In genomic region chr11:33143906-33144305, GRCm38 (mm10) we compare ENCODE assay signal across 14 mouse cellular contexts. TPM values are rescaled to one million over a fixed set of nuclear protein-coding genes. Genes with fewer than 3 reads are reported as not detected.
A peak's percentile ranks its signal among the peaks of the same experiment; 100 is the strongest.
DNase-seq lines count a peak whose midpoint lies in the region; ATAC-seq lines count a peak whose summit lies in the region.
"Had no signal": no experiment of that assay in that cellular context is flagged by ENCODE, and none has a peak within 500 bp of the region (broad histone marks: within the 10 kb centered on the region; RNA-seq: fewer than 3 reads in every experiment).

No protein-coding gene starts in this region.

- no peak for ATAC-seq in hindbrain, embryonic 16.5 days
- no peak for ATAC-seq in hindbrain, embryonic 14.5 days (ENCODE audit: low FRiP score)
- ATAC-seq in intestine, embryonic 15.5 days, result no peak

- peaks cover 75% of the 10 kb centered on the region for H3K4me1 ChIP-seq in hindbrain, embryonic 10.5 days (replicated peaks)
- peaks cover 19% of the 10 kb centered on the region for H3K4me1 ChIP-seq in hindbrain, embryonic 16.5 days (ENCODE audit: control insufficient read depth, insufficient read depth, low read depth, low read length)
- peaks cover 26% of the 10 kb centered on the region for H3K4me1 ChIP-seq in hindbrain, embryonic 14.5 days (replicated peaks; ENCODE audit: control insufficient read depth, insufficient read depth, low read length)
- H3K4me1 ChIP-seq in intestine, embryonic 15.5 days (replicated peaks), result peaks cover 25% of the 10 kb centered on the region

- no peak overlapping the region for H3K9ac ChIP-seq in hindbrain, embryonic 16.5 days (ENCODE audit: low read depth, low read length)
- no peak overlapping the region for H3K9ac ChIP-seq in hindbrain, embryonic 14.5 days
- no peak overlapping the region for H3K9ac ChIP-seq in intestine, embryonic 15.5 days
- H3K9ac ChIP-seq: limb, embryonic 12.5 days had no signal

- H3K4me3 ChIP-seq in hindbrain, embryonic 10.5 days, result no peak overlapping the region
- no peak overlapping the region for H3K4me3 ChIP-seq in hindbrain, embryonic 16.5 days (ENCODE audit: low read length)
- no peak overlapping the region for H3K4me3 ChIP-seq in hindbrain, embryonic 14.5 days (replicated peaks; ENCODE audit: low read length)
- no peak overlapping the region for H3K4me3 ChIP-seq in intestine, embryonic 15.5 days (replicated peaks)

- H3K36me3 ChIP-seq in hindbrain, embryonic 10.5 days, result 0 out of 2 replicates have a peak, but pooled peaks cover 3% of the 10 kb centered on the region
- no peaks in the 10 kb centered on the region for H3K36me3 ChIP-seq in hindbrain, embryonic 16.5 days (ENCODE audit: control insufficient read depth, insufficient read depth, low read length)
- H3K36me3 ChIP-seq in hindbrain, embryonic 14.5 days (replicated peaks; ENCODE audit: control insufficient read depth, insufficient read depth), result no peaks in the 10 kb centered on the region
- H3K36me3 ChIP-seq in intestine, embryonic 15.5 days, result no peaks in the 10 kb centered on the region

- no peak for DNase-seq in hindbrain, embryonic 10.5 days (ENCODE audit: low spot score)
- peak; percentile 31 for DNase-seq in ovary, postnatal 36 days (ENCODE audit: low spot score)
- no peak for DNase-seq in ovary, postnatal 10 days (ENCODE audit: low spot score)
- DNase-seq in hindbrain, embryonic 14.5 days (ENCODE audit: low spot score), result no peak
- no peak for DNase-seq in yolk sac, embryonic 10.5 days (ENCODE audit: low spot score)
- DNase-seq: adrenal gland, postnatal 25 days; cerebellum, adult 11 months; kidney, adult 2 months; right cerebral cortex, postnatal 14 days; thymus, postnatal 25 days had no signal

- H3K27me3 ChIP-seq in hindbrain, embryonic 10.5 days (ENCODE audit: insufficient read depth, poor library complexity, severe bottlenecking), result peaks cover 57% of the 10 kb centered on the region
- no peaks in the 10 kb centered on the region; the same call in 1 of the 2 replicates for H3K27me3 ChIP-seq in hindbrain, embryonic 16.5 days (replicated peaks; ENCODE audit: control insufficient read depth, insufficient read depth, low read length)
- 0 out of 2 replicates have a peak, but pooled peaks cover 13% of the 10 kb centered on the region for H3K27me3 ChIP-seq in hindbrain, embryonic 14.5 days (ENCODE audit: control insufficient read depth, insufficient read depth, low read length)
- H3K27me3 ChIP-seq in intestine, embryonic 15.5 days (replicated peaks), result peaks cover 35% of the 10 kb centered on the region

- no peaks in the 10 kb centered on the region for H3K9me3 ChIP-seq in hindbrain, embryonic 10.5 days
- H3K9me3 ChIP-seq in hindbrain, embryonic 16.5 days (ENCODE audit: control insufficient read depth, low read length), result no peaks in the 10 kb centered on the region
- no peaks in the 10 kb centered on the region for H3K9me3 ChIP-seq in hindbrain, embryonic 14.5 days (ENCODE audit: control insufficient read depth, low read length)
- no peaks in the 10 kb centered on the region for H3K9me3 ChIP-seq in intestine, embryonic 15.5 days
- H3K9me3 ChIP-seq: limb, embryonic 12.5 days had no signal

- H3K4me2 ChIP-seq in hindbrain, embryonic 16.5 days (ENCODE audit: low read length), result no peak overlapping the region
- peak overlapping the region; percentile 67; the same call in 1 of the 2 replicates for H3K4me2 ChIP-seq in hindbrain, embryonic 14.5 days (replicated peaks)
- H3K4me2 ChIP-seq in intestine, embryonic 15.5 days (replicated peaks), result no peak overlapping the region

- H3K27ac ChIP-seq in hindbrain, embryonic 10.5 days, result peak overlapping the region; percentile 37; the same call in 1 of the 2 replicates
- H3K27ac ChIP-seq in hindbrain, embryonic 16.5 days (ENCODE audit: low read depth, low read length), result no peak overlapping the region
- no peak overlapping the region for H3K27ac ChIP-seq in hindbrain, embryonic 14.5 days
- H3K27ac ChIP-seq in intestine, embryonic 15.5 days, result no peak overlapping the region
- H3K27ac ChIP-seq: limb, embryonic 12.5 days; macrophage had no signal

- 11% methylated on average over 9 of the region's 9 CpGs for WGBS in hindbrain, embryonic 10.5 days
- 10% methylated on average over 9 of the region's 9 CpGs for WGBS in hindbrain, embryonic 16.5 days
- WGBS in hindbrain, embryonic 14.5 days, result 5% methylated on average over 9 of the region's 9 CpGs
- WGBS in intestine, embryonic 15.5 days, result 35% methylated on average over 9 of the region's 9 CpGs

RNA-seq across cellular contexts. Expression of gene Fgf18, which starts 3.3 kb away (rescaled TPM):
- 5.9 and 7.7 TPM in 2 replicates for polyA plus RNA-seq in hindbrain, embryonic 10.5 days (2016; fragmentation: Nextera tagmentation; extraction: Ambion mirVana)
- polyA plus RNA-seq in hindbrain, embryonic 16.5 days (2015; fragmentation: Nextera tagmentation; extraction: Ambion mirVana), result 7.2 and 9.0 TPM in 2 replicates
- 9.0 and 10.1 TPM in 2 replicates for polyA plus RNA-seq in hindbrain, embryonic 14.5 days (2014; fragmentation: Nextera tagmentation; extraction: Ambion mirVana)
- polyA plus RNA-seq in intestine, embryonic 15.5 days (2015; fragmentation: Nextera tagmentation; extraction: Ambion mirVana), result 1.9 and 2.4 TPM in 2 replicates
- polyA plus RNA-seq: macrophage had no signal

RNA-seq across cellular contexts. Expression of gene Npm1, which starts 19.1 kb away (rescaled TPM):
- polyA plus RNA-seq in hindbrain, embryonic 10.5 days (2016; fragmentation: Nextera tagmentation; extraction: Ambion mirVana), result 691 and 1,253 TPM in 2 replicates
- polyA plus RNA-seq in hindbrain, embryonic 16.5 days (2015; fragmentation: Nextera tagmentation; extraction: Ambion mirVana), result 351 and 353 TPM in 2 replicates
- polyA plus RNA-seq in hindbrain, embryonic 14.5 days (2014; fragmentation: Nextera tagmentation; extraction: Ambion mirVana), result 418 and 450 TPM in 2 replicates
- 950 and 1,035 TPM in 2 replicates for polyA plus RNA-seq in intestine, embryonic 15.5 days (2015; fragmentation: Nextera tagmentation; extraction: Ambion mirVana)

RNA-seq across cellular contexts. Expression of gene Tlx3, which starts 59.5 kb away (rescaled TPM):
- 11.9 and 17.9 TPM in 2 replicates for polyA plus RNA-seq in hindbrain, embryonic 10.5 days (2016; fragmentation: Nextera tagmentation; extraction: Ambion mirVana)
- 9.1 and 11.5 TPM in 2 replicates for polyA plus RNA-seq in hindbrain, embryonic 16.5 days (2015; fragmentation: Nextera tagmentation; extraction: Ambion mirVana)
- 21.2 and 23.0 TPM in 2 replicates for polyA plus RNA-seq in hindbrain, embryonic 14.5 days (2014; fragmentation: Nextera tagmentation; extraction: Ambion mirVana)
- polyA plus RNA-seq in intestine, embryonic 15.5 days (2015; fragmentation: Nextera tagmentation; extraction: Ambion mirVana), result 0.21 and 0.26 TPM in 2 replicates
- polyA plus RNA-seq: kidney, adult 2 months; macrophage had no signal
